Mouse (Mus musculus) spleen, postnatal 10 days (tissue): ENCODE results near the gene Gys1.
"Not testable (repeated sequence)": the region's sequence is repeated elsewhere in the genome, so short reads cannot be mapped to it uniquely, and the experiment has no call there.

ENCODE experiments used
- DNase-seq, 2 experiments: peaks; one replicate each; pipeline ENCODE4 v3.0.0; 2021 to 2022; ENCODE audit warnings: low spot score in 2 of 2

Gene Gys1

GRCm38 (mm10) chr7:45434203-45435015 is at the start of gene Gys1:
Gene Gys1, plus strand, starts transcription at chr7:45434844.
- peak; percentile 99 to 100 for DNase-seq

- no peak for DNase-seq
Observed at GRCm38 (mm10) chr7:45386077-45386476, 48.6 kb upstream of the Gys1 start.

GRCm38 (mm10) chr7:45395129-45395541 is 39.5 kb upstream of the Gys1 start:
- DNase-seq: no peak

- DNase-seq: peak; percentile 99 to 100
Observed at GRCm38 (mm10) chr7:45395578-45396336, 38.9 kb upstream of the Gys1 start, which contains the start of gene Snrnp70. Gene Snrnp70, minus strand, starts transcription at chr7:45395742.

GRCm38 (mm10) chr7:45396337-45396775 is 38.3 kb upstream of the Gys1 start:
- not testable (repeated sequence) for DNase-seq

- no peak for DNase-seq
Observed at GRCm38 (mm10) chr7:45396787-45397186, 37.9 kb upstream of the Gys1 start.

- no peak for DNase-seq
Observed at GRCm38 (mm10) chr7:45401521-45402085, 33.0 kb upstream of the Gys1 start.

GRCm38 (mm10) chr7:45403532-45404261 is 30.9 kb upstream of the Gys1 start:
- DNase-seq: peak; percentile 42 to 84

- DNase-seq: peak; percentile 74 to 86
Observed at GRCm38 (mm10) chr7:45405091-45406075, 29.3 kb upstream of the Gys1 start, which contains the start of gene Kcna7. Gene Kcna7, plus strand, starts transcription at chr7:45405653.

- no peak for DNase-seq
Observed at GRCm38 (mm10) chr7:45406157-45407156, 28.2 kb upstream of the Gys1 start.

- DNase-seq: no peak
Observed at GRCm38 (mm10) chr7:45407836-45408235, 26.8 kb upstream of the Gys1 start.

GRCm38 (mm10) chr7:45408351-45408750 is 26.3 kb upstream of the Gys1 start:
- no peak for DNase-seq

- no peak for DNase-seq
Observed at GRCm38 (mm10) chr7:45408949-45409348, 25.7 kb upstream of the Gys1 start.

GRCm38 (mm10) chr7:45409497-45410163 is 25.0 kb upstream of the Gys1 start:
- DNase-seq: no peak

- DNase-seq: no peak
Observed at GRCm38 (mm10) chr7:45412421-45412820, 22.2 kb upstream of the Gys1 start.

- DNase-seq: no peak
Observed at GRCm38 (mm10) chr7:45413113-45413863, 21.4 kb upstream of the Gys1 start, which contains the start of gene Ntf5. Gene Ntf5, plus strand, starts transcription at chr7:45413695.

- DNase-seq: no peak
Observed at GRCm38 (mm10) chr7:45413864-45414739, 20.5 kb upstream of the Gys1 start.
